Mouse (Mus musculus) right cerebral cortex, adult 2 months (tissue): ENCODE results near the gene Inka2.
"Not testable (repeated sequence)": the region's sequence is repeated elsewhere in the genome, so short reads cannot be mapped to it uniquely, and the experiment has no call there.

Experiments used
- DNase-seq, 2 experiments: peaks; one replicate each; pipeline ENCODE4 v3.0.0; 2021 to 2022; ENCODE audit warnings: low spot score in 2 of 2

Gene Inka2

DNA sequence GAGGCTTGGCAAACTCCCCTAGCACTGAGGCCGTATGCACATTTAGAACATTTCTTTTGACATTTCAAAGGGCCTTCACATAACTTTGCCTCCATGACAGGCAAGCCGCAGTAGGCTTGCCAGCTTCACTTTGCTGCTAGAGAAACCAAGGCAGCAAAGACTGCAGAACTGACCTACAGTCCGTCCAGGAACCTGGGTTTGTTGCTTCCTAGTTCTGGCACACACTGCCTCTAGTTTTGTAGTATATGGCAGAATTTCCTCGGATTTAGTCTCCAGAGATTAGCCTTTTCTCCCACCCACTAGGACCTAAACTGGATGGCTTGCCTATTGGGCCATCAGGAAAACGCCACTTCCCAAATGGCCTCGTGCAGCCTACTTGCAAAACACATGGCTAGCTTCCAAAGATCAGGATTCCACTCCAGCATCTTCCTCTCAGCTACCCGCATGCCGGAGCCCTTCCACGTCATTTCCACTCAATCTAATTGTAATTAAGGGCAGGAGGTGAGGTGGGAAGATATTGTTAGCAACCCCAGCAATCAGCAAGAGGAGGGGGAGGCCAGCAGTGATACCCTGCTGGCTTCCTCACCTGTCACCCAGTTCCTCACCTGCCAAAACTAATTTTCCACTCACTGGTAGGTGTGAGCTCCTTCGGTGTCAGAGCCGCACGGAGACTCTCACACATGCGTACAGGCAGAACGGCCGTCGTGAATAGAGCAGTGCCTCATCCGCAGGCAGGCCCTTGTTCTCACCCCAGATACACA is 7.8 kb upstream of the Inka2 start:
- DNase-seq, result peak in 1 of 2 experiments; percentile 18

DNA sequence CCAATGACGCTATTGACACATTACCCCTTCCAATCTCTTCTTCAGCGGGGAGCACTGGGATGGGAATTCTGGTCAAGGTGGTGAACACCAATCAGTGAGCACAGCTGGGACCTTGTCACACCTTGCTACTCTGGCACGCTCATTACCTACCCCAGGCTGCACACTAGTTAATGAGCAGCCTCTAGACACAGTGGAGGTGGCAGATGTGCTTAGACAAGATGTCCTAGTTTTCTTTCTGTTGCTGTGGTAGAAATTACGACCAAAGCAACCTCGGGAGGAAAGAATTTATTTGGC is 7.3 kb upstream of the Inka2 start:
- no peak for DNase-seq

GRCm38 (mm10) chr3:105698311-105698710 is 6.1 kb upstream of the Inka2 start:
- no peak for DNase-seq

GRCm38 (mm10) chr3:105699241-105699933 is 5.0 kb upstream of the Inka2 start:
- no peak for DNase-seq

GRCm38 (mm10) chr3:105700786-105701185 is 3.6 kb upstream of the Inka2 start:
- not testable (repeated sequence) for DNase-seq

DNA sequence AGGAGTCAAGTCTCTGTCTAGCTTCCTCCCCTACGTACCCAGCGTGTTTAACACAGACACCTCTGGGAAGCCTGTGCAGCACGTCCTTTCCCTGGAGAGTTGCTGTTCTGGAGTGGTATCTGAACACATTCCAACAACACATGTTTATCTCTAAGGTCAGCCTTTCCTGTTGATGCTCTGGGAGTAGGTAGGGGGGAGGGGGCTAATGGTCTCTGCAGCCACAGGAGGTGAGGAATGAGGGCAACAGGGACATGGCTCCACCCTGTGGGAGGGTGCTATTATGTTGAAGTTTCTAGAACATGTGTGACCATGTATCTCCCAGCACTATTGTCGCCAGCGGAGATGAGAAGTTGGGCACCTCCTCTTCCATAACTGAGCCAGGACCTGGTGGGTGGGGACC is 3.0 kb upstream of the Inka2 start:
- no peak for DNase-seq

DNA sequence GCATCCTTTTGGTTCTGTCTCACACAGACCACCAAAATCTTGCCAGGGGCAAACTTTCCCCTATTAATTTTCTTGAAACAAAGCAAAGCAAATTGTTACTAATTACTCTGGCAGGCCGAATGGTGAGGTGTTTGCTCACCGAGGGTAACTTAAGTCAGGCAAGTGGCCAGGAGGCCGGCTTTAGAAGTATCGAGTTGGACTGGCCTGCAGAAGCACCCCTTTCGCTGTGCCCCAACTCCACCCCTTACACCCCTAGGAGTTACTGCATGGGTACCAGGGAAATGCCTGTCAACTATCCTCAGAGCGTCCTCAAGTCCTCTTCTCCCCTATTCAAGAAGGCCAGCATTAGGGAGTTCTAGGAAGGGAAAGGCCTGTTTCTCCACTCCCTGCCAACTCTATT is 828 bp upstream of the Inka2 start:
- no peak for DNase-seq

- peak; percentile 85 to 88 for DNase-seq
Measured at GRCm38 (mm10) chr3:105705061-105705549, 706 bp downstream of the Inka2 start.

- no peak for DNase-seq
Measured at GRCm38 (mm10) chr3:105705561-105705960, 1.2 kb downstream of the Inka2 start.

DNA sequence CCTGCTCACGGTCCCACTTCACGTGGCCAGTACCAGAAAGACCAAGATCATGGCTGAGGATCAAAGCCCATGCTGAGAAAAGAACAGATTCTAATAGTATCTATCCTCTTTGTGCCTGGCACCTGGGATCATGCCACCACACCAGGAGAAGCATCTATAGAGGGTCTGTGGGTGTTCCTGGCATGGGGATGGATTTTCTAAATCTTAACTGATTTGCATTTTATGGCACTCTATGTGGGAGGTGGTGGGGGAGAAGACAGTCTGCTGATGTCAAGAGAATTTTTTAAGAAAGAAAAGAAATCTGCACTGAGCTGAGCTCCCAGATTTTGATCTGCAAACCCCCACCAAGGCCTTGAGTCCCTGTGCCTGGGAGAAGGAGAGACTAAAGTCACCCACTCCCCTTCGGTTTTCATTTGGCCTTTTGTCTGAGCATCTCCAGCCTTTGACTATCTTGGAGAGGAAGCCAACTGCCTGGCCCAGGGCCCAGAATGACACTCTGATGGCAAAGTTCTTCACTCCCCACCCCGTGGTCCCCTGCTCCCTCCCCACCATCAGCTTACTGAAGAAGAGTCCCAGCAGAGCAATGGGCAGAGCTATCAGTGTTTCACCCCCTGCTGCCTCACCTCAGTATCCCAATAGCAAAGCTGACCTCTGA is 2.1 kb downstream of the Inka2 start:
- DNase-seq, result peak; percentile 72 to 78

DNA sequence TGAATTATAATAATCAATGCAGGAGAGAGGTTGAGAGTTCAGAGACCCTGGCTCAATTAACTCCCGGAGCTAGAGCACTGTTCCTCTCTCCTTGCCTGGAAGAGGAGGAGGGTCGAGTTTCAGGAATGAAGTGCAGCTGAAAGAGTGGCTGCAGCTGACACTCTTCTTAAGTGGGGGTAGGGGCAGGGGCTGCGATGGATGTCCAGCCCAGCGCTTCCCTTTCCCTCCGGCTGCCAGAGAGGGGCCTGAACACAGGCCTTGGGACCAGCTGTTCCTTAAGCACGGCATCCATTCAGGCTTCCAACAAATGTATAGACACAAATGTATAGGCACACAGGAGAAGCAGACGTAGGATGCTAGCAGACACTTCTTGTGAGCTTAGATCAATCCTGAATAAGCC is 3.2 kb downstream of the Inka2 start:
- no peak for DNase-seq

DNA sequence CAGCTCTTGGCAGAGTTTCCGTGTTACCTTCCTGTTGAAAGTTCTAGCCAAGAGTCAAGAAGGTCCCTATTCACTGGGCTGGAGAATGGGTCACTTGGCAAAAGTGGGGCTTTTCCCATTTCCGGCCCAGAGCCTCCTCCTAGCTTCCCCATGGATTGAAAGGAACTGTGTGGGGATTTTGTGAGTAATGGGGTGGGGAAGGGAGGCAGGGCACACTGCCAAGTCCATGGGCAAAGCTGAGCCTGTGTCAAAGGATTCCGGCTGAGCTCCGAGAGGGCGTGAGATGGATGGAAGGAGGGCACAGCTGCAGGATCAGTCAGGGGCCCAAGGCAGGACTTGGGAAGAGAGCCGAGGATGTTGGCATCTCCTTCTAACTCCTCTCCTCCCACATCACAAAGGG is 5.8 kb downstream of the Inka2 start:
- no peak for DNase-seq

DNA sequence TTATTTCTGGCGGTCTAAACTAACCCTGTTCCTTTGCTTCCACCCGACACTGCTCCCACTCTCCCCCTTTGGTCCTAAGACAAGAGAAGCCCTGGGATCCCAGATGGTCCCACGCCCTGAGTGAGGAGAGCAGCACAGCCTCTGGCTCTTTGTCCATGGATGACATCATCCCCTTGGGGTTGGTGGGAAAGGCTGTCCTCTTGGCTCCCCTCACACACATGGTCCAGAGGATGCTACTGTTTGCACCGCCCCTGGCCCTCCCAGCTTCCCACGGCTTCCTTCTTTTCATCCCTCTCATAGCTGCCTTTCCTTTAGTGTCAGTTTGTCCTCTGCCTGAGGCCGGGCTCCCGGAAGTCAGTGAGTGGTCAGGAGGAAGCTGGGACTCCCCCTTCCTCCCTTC is 7.3 kb downstream of the Inka2 start:
- no peak for DNase-seq

GRCm38 (mm10) chr3:105712827-105713226 is 8.4 kb downstream of the Inka2 start:
- no peak for DNase-seq

DNA sequence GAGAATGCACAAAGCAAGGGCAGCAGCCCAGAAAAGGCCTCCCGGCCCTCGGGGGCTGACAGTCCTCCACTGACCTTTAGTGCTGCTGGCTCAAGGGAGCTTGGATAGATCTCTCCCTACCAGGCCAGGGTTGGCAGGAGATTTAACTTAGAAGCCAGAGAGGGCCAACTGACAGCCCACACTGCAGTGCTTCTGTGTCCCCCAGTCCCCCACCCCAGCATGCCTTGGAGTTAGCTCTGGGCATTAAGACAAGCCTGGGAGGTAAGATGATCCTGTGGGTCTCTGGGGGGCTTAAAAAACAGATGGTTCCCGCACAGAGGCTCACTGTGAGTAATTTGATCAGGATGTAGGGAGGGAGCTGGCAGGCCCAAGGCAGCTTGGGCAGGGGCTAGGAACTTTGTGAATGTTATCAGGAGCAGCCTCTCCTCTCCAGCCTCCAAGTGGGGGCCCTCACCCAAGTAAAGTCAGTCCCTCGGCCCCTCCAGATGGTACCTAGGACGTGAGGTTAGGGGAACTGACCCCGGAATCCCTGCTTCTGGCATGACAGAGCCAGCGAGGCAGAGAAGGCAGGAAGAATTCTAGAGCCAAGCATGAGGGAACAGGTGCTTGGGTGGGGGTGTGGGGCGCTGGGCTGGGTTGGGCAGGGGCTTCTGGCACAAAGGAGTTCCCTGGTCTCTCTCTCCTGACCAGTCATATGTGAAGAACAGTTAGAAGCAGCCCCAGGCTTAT is 9.9 kb downstream of the Inka2 start:
- no peak for DNase-seq

- no peak for DNase-seq
Measured at GRCm38 (mm10) chr3:105714820-105715167, 10.4 kb downstream of the Inka2 start.

DNA sequence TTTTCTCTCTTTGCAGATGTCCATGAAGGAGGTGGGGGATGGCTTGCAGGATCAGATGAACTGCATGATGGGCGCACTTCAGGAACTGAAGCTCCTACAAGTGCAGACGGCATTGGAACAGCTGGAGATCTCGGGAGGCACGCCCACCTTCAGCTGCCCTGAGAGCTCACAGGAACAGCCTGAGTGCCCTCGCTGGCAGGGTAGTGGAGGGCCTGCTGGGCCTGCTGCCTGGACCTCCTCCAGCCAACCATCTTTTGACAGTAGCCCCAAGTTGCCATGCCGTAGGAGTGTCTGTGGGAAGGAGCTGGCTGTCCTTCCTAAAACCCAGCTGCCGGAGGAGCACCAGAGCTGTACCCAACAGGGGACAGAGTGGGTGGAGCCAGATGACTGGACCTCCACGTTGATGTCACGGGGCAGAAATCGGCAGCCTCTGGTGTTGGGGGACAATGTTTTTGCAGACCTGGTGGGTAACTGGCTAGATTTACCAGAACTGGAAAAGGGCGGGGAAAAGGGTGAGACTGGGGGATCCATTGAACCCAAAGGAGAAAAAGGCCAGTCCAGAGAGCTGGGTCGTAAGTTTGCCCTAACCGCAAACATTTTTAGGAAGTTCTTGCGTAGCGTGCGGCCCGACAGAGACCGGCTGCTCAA is 12.1 kb downstream of the Inka2 start:
- no peak for DNase-seq

- DNase-seq, result no peak
Measured at GRCm38 (mm10) chr3:105717856-105718555, 13.6 kb downstream of the Inka2 start.

DNA sequence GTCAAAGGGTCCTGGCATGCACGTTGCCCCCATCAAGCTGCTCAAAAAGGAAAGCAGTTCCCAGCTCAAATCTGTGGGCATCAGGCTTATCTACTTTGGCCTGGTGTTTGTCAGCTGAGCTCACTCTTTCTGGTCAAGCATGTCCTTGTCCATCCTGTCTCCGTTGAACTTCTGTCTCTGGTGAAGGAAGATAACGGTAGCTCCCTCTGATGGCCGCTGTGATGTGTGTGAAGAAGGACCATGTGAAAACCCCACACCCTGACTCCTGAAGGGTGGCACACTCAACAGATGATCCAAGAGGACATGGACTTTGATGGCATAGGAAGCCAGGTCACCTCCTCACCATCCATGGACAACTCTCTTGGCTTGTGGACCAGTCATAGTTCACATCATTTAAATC is 14.3 kb downstream of the Inka2 start:
- no peak for DNase-seq

DNA sequence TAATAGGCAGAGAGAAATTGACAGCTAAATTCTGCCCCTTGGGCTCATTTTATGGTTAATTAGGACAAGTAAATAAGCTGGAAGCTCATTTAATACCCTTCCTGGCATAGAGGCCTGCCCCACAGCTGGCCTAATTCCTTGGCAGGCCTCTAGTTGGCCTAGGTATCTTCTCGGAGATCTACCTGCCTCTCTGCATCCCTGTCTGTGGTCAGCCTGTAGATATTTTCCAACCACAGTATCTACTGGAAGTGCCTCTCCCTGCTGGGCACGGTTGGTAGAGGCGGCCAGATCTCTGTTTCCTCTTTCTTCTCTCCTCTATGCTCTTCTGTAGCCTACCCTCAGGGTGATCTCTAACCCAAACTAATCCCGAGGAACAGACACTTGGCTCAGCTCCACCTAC is 15.6 kb downstream of the Inka2 start:
- DNase-seq, result no peak

DNA sequence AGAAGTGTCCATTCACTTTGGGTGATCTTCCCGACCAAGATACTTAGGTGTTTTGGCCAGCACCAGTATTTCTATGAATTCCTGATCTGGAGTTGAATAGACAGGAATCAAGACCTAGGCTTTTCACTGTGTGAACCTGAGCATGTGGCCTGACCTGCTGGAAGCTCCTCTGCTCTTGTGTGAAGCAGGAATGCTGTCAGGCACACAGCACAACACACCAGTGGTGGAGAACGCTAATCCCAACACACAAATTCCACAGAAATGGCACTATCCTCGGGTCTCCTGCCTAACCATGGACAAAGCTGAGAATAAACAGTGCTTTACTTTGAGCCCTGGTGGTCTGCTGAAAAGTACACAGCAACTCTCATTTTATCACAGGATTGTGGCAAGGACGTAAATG is 16.1 kb downstream of the Inka2 start:
- DNase-seq, result no peak
